Mouse (Mus musculus): ENCODE data around the gene Slc13a5.

The Slc13a5 gene

DNA sequence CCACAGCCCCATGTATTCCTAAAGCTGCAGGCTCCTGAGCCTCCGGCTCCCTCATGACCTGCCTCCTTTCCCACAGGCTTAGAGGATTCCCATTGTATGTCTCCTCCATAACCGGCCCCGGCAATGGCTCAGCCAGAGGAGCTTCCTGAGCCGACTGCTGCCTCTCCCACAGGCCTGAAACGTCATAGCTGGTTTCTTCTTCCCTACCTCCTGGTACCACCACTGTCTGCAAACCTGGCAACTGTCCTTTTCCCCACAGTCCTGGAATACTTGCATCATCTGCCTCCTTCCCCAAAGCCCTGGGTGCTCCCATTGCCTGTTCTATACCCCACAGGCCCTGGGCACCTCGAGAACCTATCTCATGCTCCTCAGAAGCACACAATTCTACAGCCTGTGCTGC, 61.8 kb downstream of the Slc13a5 start:
- DNase-seq (ENCODE audit: low spot score in 2 of 2), result no peak

- DNase-seq (ENCODE audit: low spot score in 2 of 2), result no peak
Observed at GRCm38 (mm10) chr11:72203440-72203839, 63.6 kb downstream of the Slc13a5 start.

DNA sequence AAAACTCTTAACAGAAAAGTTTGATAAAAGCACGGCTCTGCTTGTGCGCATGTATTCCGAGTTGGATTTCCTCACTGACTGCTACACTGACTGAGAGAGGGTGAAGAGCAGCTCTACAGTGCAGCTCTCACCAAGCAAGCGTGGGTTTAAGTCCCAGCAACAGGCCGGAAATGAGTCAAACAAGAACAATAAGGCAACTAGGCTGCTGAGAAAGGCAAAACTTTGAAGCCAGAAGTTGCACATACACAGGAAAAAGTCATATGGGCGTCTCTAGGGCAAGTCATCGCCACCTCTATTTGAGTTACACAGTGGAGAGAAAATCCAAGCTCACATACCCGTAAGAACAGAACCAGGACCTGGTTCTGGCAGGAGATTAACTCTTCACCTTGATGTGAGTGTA, 70.5 kb downstream of the Slc13a5 start:
- DNase-seq (ENCODE audit: low spot score in 2 of 2), result no peak

DNA sequence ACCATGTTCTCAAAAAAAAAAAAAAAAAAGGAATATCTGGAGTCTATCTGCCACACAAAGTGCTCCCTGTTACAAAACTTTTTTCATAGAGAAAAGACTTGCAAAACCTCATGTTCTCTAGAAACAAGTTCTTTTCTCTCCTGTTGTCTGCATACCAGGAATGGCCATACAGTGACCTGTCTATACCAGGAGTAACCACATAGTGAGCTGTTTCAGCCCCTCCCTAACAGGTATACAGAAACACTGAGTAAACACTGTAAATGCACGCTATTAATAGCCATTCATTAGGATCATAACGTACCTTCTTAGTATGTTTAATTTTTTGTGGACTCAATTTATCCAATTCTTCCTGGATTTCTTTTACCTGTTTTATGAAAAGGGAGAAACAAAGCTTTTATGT, 72.8 kb downstream of the Slc13a5 start:
- no peak for DNase-seq (ENCODE audit: low spot score in 2 of 2)

Data from thymus, postnatal 10 days (tissue).